Mouse (Mus musculus): Measurements from ENCODE around the gene Slc24a3.

DNA sequence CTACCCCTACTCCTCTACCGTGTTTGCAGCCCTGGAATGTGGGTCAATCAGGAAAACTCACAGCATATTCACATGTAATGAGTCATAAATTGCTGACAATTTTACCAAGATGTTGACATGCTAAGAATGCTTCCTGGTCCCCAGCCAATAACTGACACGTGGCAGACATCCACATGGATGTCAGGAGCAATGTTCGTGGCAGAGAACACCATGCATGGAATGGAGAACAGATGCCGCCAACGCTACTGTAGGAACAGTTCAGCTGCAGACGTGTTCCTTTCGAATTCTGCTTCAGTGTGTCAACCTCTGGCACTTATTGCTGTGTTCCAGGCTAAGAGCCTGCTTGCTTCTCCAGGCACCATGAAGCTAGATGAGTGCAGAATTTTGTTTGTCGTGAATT is 162.2 kb downstream of the Slc24a3 start:
- TF ChIP-seq CTCF (IDR thresholded peaks at IDR 0.05; ENCODE audit: insufficient read depth, low read depth, low read length) (no peak), POLR2A (IDR thresholded peaks at IDR 0.05; ENCODE audit: insufficient read depth, low read depth, low read length) (no peak)
